13 mouse cellular contexts compared by ENCODE assay signal in genomic region chr16:92871728-92872127, GRCm38 (mm10).
"Had no signal": no experiment of that assay in that cellular context is flagged by ENCODE, and none has a peak within 500 bp of the region (broad histone marks: within the 10 kb centered on the region; RNA-seq: fewer than 3 reads in every experiment).

No protein-coding gene starts in this region.

- H3K4me3 ChIP-seq: intestine, embryonic 15.5 days; left cerebral cortex, adult 2 months; limb, embryonic 10.5 days; midbrain, embryonic 15.5 days; neural tube, embryonic 13.5 days had no signal

- H3K9me3 ChIP-seq: intestine, embryonic 15.5 days; limb, embryonic 10.5 days; midbrain, embryonic 15.5 days; neural tube, embryonic 13.5 days had no signal

- H3K27me3 ChIP-seq: intestine, embryonic 15.5 days; midbrain, embryonic 15.5 days; neural tube, embryonic 13.5 days had no signal

- ATAC-seq: intestine, embryonic 15.5 days; midbrain, embryonic 15.5 days had no signal

- H3K4me2 ChIP-seq: intestine, embryonic 15.5 days; midbrain, embryonic 11.5 days; midbrain, embryonic 15.5 days; neural tube, embryonic 13.5 days had no signal

- H3K27ac ChIP-seq: intestine, embryonic 15.5 days; left cerebral cortex, adult 2 months; limb, embryonic 10.5 days; midbrain, embryonic 15.5 days; neural tube, embryonic 13.5 days had no signal

- DNase-seq: kidney, adult 18-20 months; kidney, postnatal 14 days; lung, adult 18-20 months; right cerebral cortex, adult 18-20 months; right cerebral cortex, postnatal 25 days; thymus, adult 18-20 months; thymus, postnatal 25 days had no signal

- H3K9ac ChIP-seq: intestine, embryonic 15.5 days; midbrain, embryonic 15.5 days; neural tube, embryonic 13.5 days had no signal

- H3K36me3 ChIP-seq: intestine, embryonic 15.5 days; limb, embryonic 10.5 days; midbrain, embryonic 15.5 days; neural tube, embryonic 13.5 days had no signal

- H3K4me1 ChIP-seq: intestine, embryonic 15.5 days; midbrain, embryonic 15.5 days; neural tube, embryonic 13.5 days had no signal
